Mouse (Mus musculus): ENCODE measurements around the gene Zfp993. TPM values are rescaled to one million over a fixed set of nuclear protein-coding genes. Genes with fewer than 3 reads are reported as not detected.
"Not testable (repeated sequence)": the region's sequence is repeated elsewhere in the genome, so short reads cannot be mapped to it uniquely, and the experiment has no call there.

The Zfp993 gene
- 4.0 and 4.9 TPM in 2 replicates for polyA plus RNA-seq (2014; fragmentation: Nextera tagmentation; extraction: Ambion mirVana)

DNA sequence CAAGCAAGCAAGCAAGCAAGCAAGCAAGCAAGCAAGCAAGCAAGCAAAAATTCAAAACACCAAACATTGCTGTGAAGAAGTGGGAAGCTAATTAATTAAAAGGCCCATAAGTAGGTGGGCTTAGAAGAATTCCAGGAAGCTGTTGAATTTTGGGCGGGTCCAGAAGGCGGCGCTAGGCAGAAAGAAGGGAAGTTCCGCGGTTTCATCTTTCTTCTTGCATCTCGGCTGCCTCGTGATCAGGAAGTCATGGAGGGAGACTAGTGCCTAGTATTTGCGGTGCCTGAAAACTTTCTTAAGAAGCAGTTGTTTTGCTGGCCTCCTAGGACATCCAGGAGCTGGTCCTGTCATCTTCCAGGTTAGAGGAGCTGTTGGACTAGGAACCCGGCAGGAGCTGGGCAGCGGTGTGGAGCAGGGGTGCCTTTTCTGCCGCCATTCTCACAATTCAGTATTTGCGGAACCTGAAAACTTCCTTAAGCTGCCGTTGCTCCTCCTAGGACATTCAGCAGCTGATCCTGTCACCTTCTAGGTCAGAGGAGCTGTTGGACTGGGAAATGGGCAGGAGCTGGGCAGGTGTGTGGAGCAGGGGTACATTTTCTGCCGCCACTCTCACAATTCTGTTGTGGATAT is at the start of gene Zfp993:
Gene Zfp993 (plus strand): TSS at position 188 of the 627 bp plus-strand sequence.
- not testable (repeated sequence) for H3K4me3 ChIP-seq (ENCODE audit: low read depth, low read length); ATAC-seq (replicated peaks; ENCODE audit: insufficient number of reproducible peaks, low FRiP score, low TSS enrichment); H3K27ac ChIP-seq (ENCODE audit: low read depth, low read length); H3K9ac ChIP-seq (ENCODE audit: low read depth, low read length); H3K4me2 ChIP-seq; H3K4me1 ChIP-seq (ENCODE audit: control insufficient read depth, insufficient read depth, low read length); H3K36me3 ChIP-seq (ENCODE audit: control insufficient read depth, insufficient read depth, low read length); H3K27me3 ChIP-seq (ENCODE audit: control insufficient read depth, insufficient read depth, low read length); H3K9me3 ChIP-seq (replicated peaks; ENCODE audit: control insufficient read depth, low read length)
- no CpG with 5 or more reads among the region's 14 CpGs for WGBS (ENCODE audit: insufficient replicate concordance)

- not testable (repeated sequence) for H3K9ac ChIP-seq (ENCODE audit: low read depth, low read length); H3K4me1 ChIP-seq (ENCODE audit: control insufficient read depth, insufficient read depth, low read length); H3K27ac ChIP-seq (ENCODE audit: low read depth, low read length); H3K36me3 ChIP-seq (ENCODE audit: control insufficient read depth, insufficient read depth, low read length); H3K9me3 ChIP-seq (replicated peaks; ENCODE audit: control insufficient read depth, low read length); H3K4me3 ChIP-seq (ENCODE audit: low read depth, low read length); H3K27me3 ChIP-seq (ENCODE audit: control insufficient read depth, insufficient read depth, low read length)
- ATAC-seq (replicated peaks; ENCODE audit: insufficient number of reproducible peaks, low FRiP score, low TSS enrichment): peak; percentile 89
- WGBS (ENCODE audit: insufficient replicate concordance): 3% methylated on average over 11 of the region's 111 CpGs
- peak overlapping the region; percentile 39; the same call in 1 of the 2 replicates for H3K4me2 ChIP-seq
These were observed 30.6 kb upstream of the Zfp993 start for GRCm38 (mm10) chr4:146579905-146580873.

GRCm38 (mm10) chr4:146603578-146604399 is 7.0 kb upstream of the Zfp993 start:
- 3% methylated on average over 18 of the region's 53 CpGs for WGBS (ENCODE audit: insufficient replicate concordance)
- H3K9ac ChIP-seq (ENCODE audit: low read depth, low read length); H3K27ac ChIP-seq (ENCODE audit: low read depth, low read length); H3K36me3 ChIP-seq (ENCODE audit: control insufficient read depth, insufficient read depth, low read length); H3K9me3 ChIP-seq (replicated peaks; ENCODE audit: control insufficient read depth, low read length); H3K4me1 ChIP-seq (ENCODE audit: control insufficient read depth, insufficient read depth, low read length); H3K27me3 ChIP-seq (ENCODE audit: control insufficient read depth, insufficient read depth, low read length): not testable (repeated sequence)
- Histone ChIP-seq H3K4me3 (ENCODE audit: low read depth, low read length) (peak overlapping the region; percentile 35), H3K4me2 (peak overlapping the region; percentile 59)
- peak; percentile 93 for ATAC-seq (replicated peaks; ENCODE audit: insufficient number of reproducible peaks, low FRiP score, low TSS enrichment)

GRCm38 (mm10) chr4:146644367-146644766 is 33.6 kb downstream of the Zfp993 start:
- not testable (repeated sequence) for H3K9ac ChIP-seq (ENCODE audit: low read depth, low read length); H3K4me3 ChIP-seq (ENCODE audit: low read depth, low read length); H3K4me1 ChIP-seq (ENCODE audit: control insufficient read depth, insufficient read depth, low read length); H3K4me2 ChIP-seq; H3K27ac ChIP-seq (ENCODE audit: low read depth, low read length); H3K36me3 ChIP-seq (ENCODE audit: control insufficient read depth, insufficient read depth, low read length); H3K9me3 ChIP-seq (replicated peaks; ENCODE audit: control insufficient read depth, low read length); H3K27me3 ChIP-seq (ENCODE audit: control insufficient read depth, insufficient read depth, low read length)
- WGBS (ENCODE audit: insufficient replicate concordance): no CpG with 5 or more reads among the region's 4 CpGs
- ATAC-seq (replicated peaks; ENCODE audit: insufficient number of reproducible peaks, low FRiP score, low TSS enrichment): 0 out of 2 replicates have a peak, but pooled peaks have one; percentile 18

- not testable (repeated sequence) for H3K9ac ChIP-seq (ENCODE audit: low read depth, low read length); H3K9me3 ChIP-seq (replicated peaks; ENCODE audit: control insufficient read depth, low read length); H3K36me3 ChIP-seq (ENCODE audit: control insufficient read depth, insufficient read depth, low read length); H3K4me3 ChIP-seq (ENCODE audit: low read depth, low read length); ATAC-seq (replicated peaks; ENCODE audit: insufficient number of reproducible peaks, low FRiP score, low TSS enrichment); H3K4me1 ChIP-seq (ENCODE audit: control insufficient read depth, insufficient read depth, low read length); H3K4me2 ChIP-seq; H3K27ac ChIP-seq (ENCODE audit: low read depth, low read length); H3K27me3 ChIP-seq (ENCODE audit: control insufficient read depth, insufficient read depth, low read length)
- no CpG with 5 or more reads among the region's 2 CpGs for WGBS (ENCODE audit: insufficient replicate concordance)
These were observed 38.9 kb downstream of the Zfp993 start for GRCm38 (mm10) chr4:146649641-146650040.

DNA sequence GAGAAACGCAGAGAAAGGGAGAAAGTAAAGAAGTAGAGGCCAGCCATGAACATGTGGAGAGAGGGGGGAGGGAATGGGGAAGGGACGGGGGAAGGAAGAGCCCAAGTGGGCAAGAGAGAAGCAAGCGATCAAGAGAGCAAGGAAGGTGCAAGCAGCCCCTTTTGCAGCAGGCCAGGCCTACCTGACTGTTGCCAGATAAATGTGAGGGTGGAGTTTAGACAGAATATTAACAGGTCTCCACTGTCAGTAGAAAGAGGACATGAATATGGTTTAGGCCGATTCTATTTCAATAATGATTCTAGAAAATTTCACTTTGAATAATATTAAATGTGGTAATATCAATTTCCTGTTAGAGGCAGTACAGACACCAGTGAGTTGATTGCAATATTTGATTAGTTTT is 39.4 kb downstream of the Zfp993 start:
- H3K4me3 ChIP-seq (ENCODE audit: low read depth, low read length); H3K9ac ChIP-seq (ENCODE audit: low read depth, low read length); H3K27me3 ChIP-seq (ENCODE audit: control insufficient read depth, insufficient read depth, low read length); H3K4me1 ChIP-seq (ENCODE audit: control insufficient read depth, insufficient read depth, low read length); H3K4me2 ChIP-seq; H3K27ac ChIP-seq (ENCODE audit: low read depth, low read length); H3K36me3 ChIP-seq (ENCODE audit: control insufficient read depth, insufficient read depth, low read length); H3K9me3 ChIP-seq (replicated peaks; ENCODE audit: control insufficient read depth, low read length): not testable (repeated sequence)
- WGBS (ENCODE audit: insufficient replicate concordance): 86% methylated on average over 1 of the region's 4 CpGs
- ATAC-seq (replicated peaks; ENCODE audit: insufficient number of reproducible peaks, low FRiP score, low TSS enrichment): 0 out of 2 replicates have a peak, but pooled peaks have one; percentile 42

DNA sequence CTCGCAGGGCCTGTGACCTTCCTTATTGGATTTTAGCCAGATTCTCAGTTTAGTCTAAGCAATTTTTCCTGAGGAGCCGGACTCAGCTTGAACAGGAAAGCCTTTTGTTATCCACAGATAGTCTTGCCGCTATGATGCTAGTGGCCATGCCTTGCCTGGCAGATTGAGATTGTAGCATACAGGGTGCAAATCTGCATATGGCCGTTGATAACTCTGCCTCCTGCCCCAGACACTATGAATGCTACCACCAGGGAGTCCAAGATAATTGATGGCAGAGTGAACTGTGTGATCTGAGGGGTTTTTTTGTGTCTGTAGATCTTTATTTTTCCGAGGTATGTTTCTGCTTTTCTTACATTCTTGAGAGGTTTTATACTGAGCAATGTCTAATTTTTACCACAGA is 39.9 kb downstream of the Zfp993 start:
- not testable (repeated sequence) for H3K9ac ChIP-seq (ENCODE audit: low read depth, low read length); H3K27me3 ChIP-seq (ENCODE audit: control insufficient read depth, insufficient read depth, low read length); H3K9me3 ChIP-seq (replicated peaks; ENCODE audit: control insufficient read depth, low read length); H3K4me3 ChIP-seq (ENCODE audit: low read depth, low read length); H3K4me1 ChIP-seq (ENCODE audit: control insufficient read depth, insufficient read depth, low read length); H3K36me3 ChIP-seq (ENCODE audit: control insufficient read depth, insufficient read depth, low read length); H3K27ac ChIP-seq (ENCODE audit: low read depth, low read length); H3K4me2 ChIP-seq
- WGBS (ENCODE audit: insufficient replicate concordance): 82% methylated on average over 1 of the region's 5 CpGs
- ATAC-seq (replicated peaks; ENCODE audit: insufficient number of reproducible peaks, low FRiP score, low TSS enrichment): 0 out of 2 replicates have a peak, but pooled peaks have one; percentile 29

Measured in heart, embryonic 11.5 days (tissue).